Mouse (Mus musculus): Measurements from ENCODE around the gene Gm36864.

DNA sequence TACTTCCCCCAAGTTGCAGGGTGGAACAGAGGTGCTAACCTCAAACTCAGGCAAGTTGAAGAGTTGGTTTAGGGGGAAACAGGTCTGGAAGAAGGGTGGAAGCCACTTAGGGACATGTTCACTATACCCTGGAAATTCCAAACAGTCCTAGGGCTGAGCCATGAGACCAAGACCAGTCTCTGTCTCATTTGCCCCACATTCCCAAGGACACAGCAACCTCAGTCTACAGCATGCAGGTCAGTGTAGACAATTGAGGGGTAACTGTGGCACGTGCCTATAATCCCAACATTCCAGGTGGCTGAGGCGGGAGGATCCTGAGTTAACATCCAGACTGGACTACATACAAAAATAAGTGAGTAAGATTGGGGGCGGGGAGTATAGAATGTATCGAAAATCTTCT, 13.3 kb downstream of the Gm36864 start:
- no peak for TF ChIP-seq CTCF (IDR thresholded peaks at IDR 0.05; ENCODE audit: low read depth, low read length)
- TF ChIP-seq POLR2A (IDR thresholded peaks at IDR 0.05; ENCODE audit: extremely low read depth, insufficient read depth, low read length), result no peak

Measured in liver, adult 2 months (tissue).